Mouse (Mus musculus) adipocyte (in vitro differentiated cells): ENCODE results near the gene Crmp1.

ENCODE experiments used
- DNase-seq: peaks from one replicate; pipeline ENCODE4 v3.0.0-alpha.2; 2016; ENCODE audit warnings: low spot score

The Crmp1 gene

GRCm38 (mm10) chr5:37298370-37298769 is 56.6 kb downstream of the Crmp1 start:
- peak; percentile 66 for DNase-seq

DNA sequence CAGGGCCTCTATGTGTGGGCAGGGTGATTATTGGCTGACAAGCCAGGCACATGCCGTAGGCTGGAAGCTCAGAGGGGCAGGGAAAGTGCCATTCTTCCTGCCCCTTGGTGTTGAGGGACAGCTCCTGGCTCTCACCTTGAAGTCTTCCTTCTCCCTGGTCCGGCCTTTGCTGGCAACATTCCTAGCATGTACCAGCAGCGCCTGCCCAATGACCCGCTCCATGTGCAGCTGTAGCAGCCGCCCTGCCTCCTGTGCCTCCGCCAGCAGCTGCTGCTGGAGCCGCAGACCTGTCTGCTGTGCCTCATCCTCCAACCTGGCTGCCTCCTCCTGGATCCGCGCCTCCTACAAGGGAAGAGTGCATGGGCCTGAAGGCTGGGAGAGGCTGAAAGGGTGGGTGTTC is 68.3 kb downstream of the Crmp1 start:
- no peak for DNase-seq

DNA sequence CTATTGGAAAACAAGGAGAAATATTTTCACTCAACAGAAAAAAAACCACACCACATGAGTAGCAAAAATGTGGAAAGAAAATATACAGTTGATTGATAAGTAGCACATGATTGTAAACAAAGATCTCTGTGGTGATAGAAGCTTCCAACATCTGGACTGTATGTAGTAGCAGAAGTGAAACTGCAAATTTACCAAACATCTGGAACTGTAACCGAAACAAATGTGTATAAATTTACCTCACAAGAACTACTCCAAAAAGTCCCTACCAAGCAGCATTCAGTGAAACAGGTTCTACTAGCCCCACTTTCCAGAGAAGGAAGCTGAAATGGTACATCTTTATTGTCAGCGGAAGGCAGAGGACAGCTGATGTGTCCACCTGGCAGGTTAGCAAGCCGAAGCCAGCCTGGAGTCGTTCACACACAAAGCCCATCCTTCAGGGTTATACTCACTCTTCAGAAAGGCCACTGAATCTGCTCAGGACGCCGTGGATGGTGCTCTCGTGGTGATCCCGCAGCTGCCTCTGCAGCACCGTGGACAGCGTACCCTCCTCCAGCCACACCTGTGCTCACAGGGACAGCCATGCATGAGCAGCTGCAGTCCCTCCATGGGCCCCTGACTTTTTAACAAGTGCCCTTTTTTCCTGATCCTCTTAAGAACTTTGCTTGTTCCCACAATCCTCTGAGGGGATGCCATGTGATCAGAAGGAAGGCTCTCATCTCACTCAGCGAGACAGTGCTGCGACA is 71.4 kb downstream of the Crmp1 start:
- DNase-seq = no peak

GRCm38 (mm10) chr5:37318715-37319114 is 77.0 kb downstream of the Crmp1 start:
- no peak for DNase-seq

- no peak for DNase-seq
Observed at GRCm38 (mm10) chr5:37320174-37320573, 78.4 kb downstream of the Crmp1 start.

- DNase-seq = no peak
Observed at GRCm38 (mm10) chr5:37320761-37321160, 79.0 kb downstream of the Crmp1 start.

- DNase-seq = no peak
Observed at GRCm38 (mm10) chr5:37326675-37327074, 84.9 kb downstream of the Crmp1 start.

DNA sequence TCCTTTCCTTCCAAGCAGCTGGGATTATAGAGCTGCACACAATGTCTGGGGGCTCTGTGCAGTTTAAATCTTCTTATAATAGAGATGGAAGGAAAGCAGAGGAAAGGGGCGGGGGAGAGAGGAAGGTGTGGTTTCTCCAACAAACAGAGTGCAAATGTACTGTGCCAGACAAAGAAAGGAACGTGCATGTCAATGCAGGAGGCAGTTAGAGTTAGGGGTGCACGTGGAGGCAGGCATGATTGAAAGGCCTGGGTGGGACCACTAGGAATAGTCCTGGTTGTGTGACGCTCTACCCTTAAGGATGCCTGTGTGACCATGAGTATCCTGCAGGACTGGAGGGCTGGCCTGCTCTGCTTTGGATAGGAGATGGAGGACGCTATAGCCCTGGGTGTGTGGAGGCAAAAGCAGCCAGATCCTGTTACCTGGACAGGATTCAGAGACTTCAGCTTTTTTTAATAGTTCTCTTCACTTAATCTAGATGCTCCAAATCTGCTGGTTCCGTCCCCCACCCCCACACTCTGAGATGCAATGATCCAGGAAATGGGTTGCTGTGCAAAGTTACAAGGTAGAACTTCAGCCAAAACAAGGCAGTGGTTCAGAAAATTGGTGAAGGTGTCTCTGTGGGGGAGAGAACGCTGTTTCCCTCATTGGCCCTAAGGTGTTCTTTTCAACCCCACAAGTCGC is 88.9 kb downstream of the Crmp1 start:
- DNase-seq = no peak

DNA sequence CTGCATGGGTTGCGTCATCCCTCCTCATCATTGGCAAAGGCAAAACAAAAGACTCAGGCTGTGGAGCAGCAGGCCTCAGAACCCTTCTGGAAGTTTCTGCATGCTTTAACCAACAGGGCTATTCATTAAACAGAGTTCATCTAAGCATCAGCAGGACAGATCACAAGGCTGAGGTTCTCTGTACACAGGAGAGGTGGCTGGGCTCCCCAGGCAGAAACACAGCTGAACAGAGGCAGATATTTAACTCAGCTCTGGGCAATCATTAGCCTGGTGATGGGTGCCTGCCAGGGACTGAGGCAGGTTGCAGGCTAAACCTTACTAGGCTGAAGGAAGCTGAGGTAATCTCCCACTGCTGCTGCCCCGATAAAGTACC is 89.4 kb downstream of the Crmp1 start:
- DNase-seq = no peak

DNA sequence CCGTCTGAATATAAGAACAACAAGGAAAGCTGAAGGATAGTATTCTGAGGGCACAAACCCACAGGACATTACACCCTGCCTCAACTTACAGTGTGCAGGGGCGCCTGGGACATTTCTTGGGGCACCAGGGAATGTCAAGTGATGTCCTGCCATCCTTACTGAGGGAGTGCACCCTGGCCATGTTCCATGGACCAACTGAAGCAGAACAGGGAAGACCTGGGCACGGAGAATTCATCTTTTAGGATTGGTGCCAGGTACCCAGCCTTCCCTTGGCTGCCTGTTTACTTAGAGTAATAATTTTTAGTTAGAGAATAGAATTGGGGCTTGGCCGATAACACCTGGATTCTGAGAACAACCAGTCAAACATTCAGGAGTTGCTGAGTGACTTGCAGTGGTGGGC is 90.3 kb downstream of the Crmp1 start:
- no peak for DNase-seq

- no peak for DNase-seq
Observed at GRCm38 (mm10) chr5:37335061-37335460, 93.3 kb downstream of the Crmp1 start.

- DNase-seq = peak; percentile 69
Observed at GRCm38 (mm10) chr5:37336485-37337105, 94.9 kb downstream of the Crmp1 start, which contains the start of gene Evc. Gene Evc (minus strand): TSS chr5:37336894.

DNA sequence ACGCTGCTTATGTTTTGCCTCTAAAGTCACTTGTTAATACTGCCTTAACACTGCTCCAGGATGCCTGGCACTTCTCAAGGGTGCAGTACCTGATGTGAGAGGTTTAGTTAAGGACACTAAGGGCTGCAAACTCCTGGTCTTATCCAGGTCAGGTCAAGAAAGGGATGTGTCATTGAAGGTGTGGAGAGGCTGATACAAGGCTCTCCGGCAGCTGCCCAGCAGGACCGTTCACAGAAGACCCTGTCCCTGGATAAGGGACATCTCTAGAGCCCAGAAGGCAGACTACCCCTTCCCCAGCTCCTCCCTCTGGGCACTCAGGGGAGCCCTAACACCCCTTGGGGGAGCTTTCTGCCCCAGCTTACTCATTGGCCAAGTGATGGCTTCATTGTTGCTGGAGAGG is 96.0 kb downstream of the Crmp1 start:
- no peak for DNase-seq

- peak; percentile 76 for DNase-seq
Observed at GRCm38 (mm10) chr5:37338288-37338687, 96.5 kb downstream of the Crmp1 start, which contains the start of gene Evc2. Gene Evc2 (plus strand): TSS chr5:37338499.
